Mouse (Mus musculus) c-Kit-positive CD71-positive TER-119-positive erythroid progenitor cells, embryonic 14.5 days (primary cell): ENCODE measurements at regions not wholly inside any gene's neighbourhood (a gene's known extent, or its start where the extent isn't known, plus 50 kb on each side); places are given as distances from the start of the nearest gene placed in this dataset.

ENCODE experiments used
- DNase-seq: peaks from one replicate; pipeline ENCODE4 v3.0.0-alpha.2; 2013; ENCODE audit warnings: low spot score

- DNase-seq: no peak
Observed at GRCm38 (mm10) chr11:26881635-26882034, 287.8 kb upstream of the Vrk2 start.
